Mouse (Mus musculus): ENCODE data around the gene Tacc2.

GRCm38 (mm10) chr7:130543181-130543580 lies 34.1 kb upstream of the Tacc2 start:
- TF ChIP-seq GATA1 (IDR thresholded peaks at IDR 0.05; ENCODE audit: low read length) = no peak
- no peak for TF ChIP-seq TAL1 (IDR thresholded peaks at IDR 0.05; ENCODE audit: low read length)
